Mouse (Mus musculus) kidney, adult 2 months (tissue): ENCODE measurements around the gene Psmb7. TPM values are rescaled to one million over a fixed set of nuclear protein-coding genes. Genes with fewer than 3 reads are reported as not detected.

Experiments used
- DNase-seq: peaks from one replicate; pipeline ENCODE4 v3.0.0; 2021
- H3K27ac ChIP-seq: fragments of 200-500 bp; 2 replicates; pipeline ENCODE4 v1.5.1; 2012; ENCODE audit warnings: low read depth, low read length, control low read depth, inconsistent platforms; ENCODE audit not compliant: insufficient read depth
- H3K27me3 ChIP-seq: fragments of 200-500 bp; replicated peaks from 2 replicates; pipeline ENCODE4 v1.6.1; 2012; ENCODE audit warnings: mild to moderate bottlenecking, moderate library complexity, low read length, inconsistent platforms; ENCODE audit not compliant: control insufficient read depth, insufficient read depth
- H3K36me3 ChIP-seq: fragments of 200-500 bp; 2 replicates; pipeline ENCODE4 v1.6.1; 2012; ENCODE audit warnings: mild to moderate bottlenecking, moderate library complexity, low read length, inconsistent platforms; ENCODE audit not compliant: control insufficient read depth, insufficient read depth
- H3K4me1 ChIP-seq: fragments of 200-500 bp; 2 replicates; pipeline ENCODE4 v1.6.1; 2011; ENCODE audit warnings: low read length; ENCODE audit not compliant: control insufficient read depth, insufficient read depth
- H3K4me3 ChIP-seq: fragments of 200-500 bp; 2 replicates; pipeline ENCODE4 v1.5.1; 2011; ENCODE audit warnings: mild to moderate bottlenecking, low read depth, low read length, control low read depth; ENCODE audit not compliant: insufficient read depth
- CTCF ChIP-seq: fragments of 200-500 bp; conservative IDR thresholded peaks from 2 replicates; pipeline ENCODE4 v1.5.1; 2011; ENCODE audit warnings: low read depth, mild to moderate bottlenecking, control low read depth, low read length, moderate library complexity, mixed read lengths; ENCODE audit not compliant: insufficient read depth, insufficient read length
- POLR2A ChIP-seq: fragments of 200-500 bp; IDR thresholded peaks from one replicate; pipeline ENCODE4 v1.6.1; 2011; ENCODE audit warnings: low read depth, low read length, control low read depth
- WGBS: fragments of 180-500 bp; shearing (Covaris S2); methylation state at CpG from one replicate; pipeline ENCODE4 v1.1.7; 2018; 5-methylcytosine and 5-hydroxymethylcytosine counted together
- polyA plus RNA-seq: library from polyadenylated mRNA; depleted of rRNA; stranded (reverse); fragments of >200 nt; gene quantifications from 2 replicates; pipeline ENCODE4 v1.2.3, GENCODE M21; 2012

Psmb7 gene
- polyA plus RNA-seq, 1 experiment, result 136 TPM

DNA sequence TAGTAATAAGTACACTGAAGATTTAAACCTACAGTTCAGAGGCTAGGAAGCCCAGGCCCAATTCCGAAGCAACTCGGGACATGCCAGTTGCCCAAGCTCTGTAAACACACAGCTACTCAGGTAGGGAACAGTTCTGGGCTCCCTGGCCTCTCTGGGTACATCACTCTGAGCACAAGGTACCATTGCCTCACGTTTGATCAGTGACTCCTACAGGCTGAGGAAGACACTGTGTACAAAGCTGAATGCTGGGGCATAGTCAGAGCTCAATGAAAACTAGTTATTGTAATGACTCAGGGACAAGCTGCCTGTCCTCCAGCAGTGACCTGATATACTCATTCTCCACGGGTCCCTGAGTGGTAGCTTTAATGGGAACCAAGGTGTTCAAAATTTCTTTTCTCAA is 22.8 kb downstream of the Psmb7 start:
- Histone ChIP-seq H3K36me3 (no peaks in the 10 kb centered on the region; the same call in 1 of the 2 replicates), H3K27ac (no peak overlapping the region), H3K27me3 (no peaks in the 10 kb centered on the region), H3K4me1 (peaks cover 14% of the 10 kb centered on the region), H3K4me3 (no peak overlapping the region)
- no peak for DNase-seq
- 80% methylated on average over 4 of the region's 4 CpGs for WGBS
- TF ChIP-seq CTCF (no peak), POLR2A (no peak)

DNA sequence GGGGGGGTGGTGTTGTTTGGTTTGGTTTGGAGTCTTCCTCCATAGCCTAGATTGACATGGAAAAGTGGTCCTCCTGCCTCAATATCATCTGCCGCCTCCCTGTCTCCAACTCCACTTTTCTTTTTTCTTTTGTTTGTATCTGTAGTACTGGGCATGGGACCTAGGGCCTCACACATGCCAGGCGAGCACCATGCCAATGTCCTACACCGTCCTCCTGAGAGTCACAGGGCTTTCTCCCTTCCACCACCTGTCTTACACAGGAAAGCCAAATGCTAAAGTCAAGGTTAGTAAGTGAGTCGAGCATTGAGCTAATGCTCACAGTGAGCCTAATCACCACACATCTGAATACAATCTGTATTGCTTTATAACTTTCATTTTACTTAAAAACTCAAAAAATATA is 24.1 kb downstream of the Psmb7 start:
- Histone ChIP-seq H3K27ac (no peak overlapping the region), H3K4me1 (peaks cover 16% of the 10 kb centered on the region), H3K4me3 (no peak overlapping the region), H3K36me3 (no peaks in the 10 kb centered on the region; the same call in 1 of the 2 replicates), H3K27me3 (no peaks in the 10 kb centered on the region)
- WGBS, result 93% methylated on average over 4 of the region's 4 CpGs
- no peak for DNase-seq
- TF ChIP-seq CTCF, result no peak
- no peak for TF ChIP-seq POLR2A

GRCm38 (mm10) chr2:38616956-38617872 is 26.7 kb downstream of the Psmb7 start:
- Histone ChIP-seq H3K36me3 (no peaks in the 10 kb centered on the region; the same call in 1 of the 2 replicates), H3K27ac (no peak overlapping the region), H3K4me3 (no peak overlapping the region), H3K27me3 (no peaks in the 10 kb centered on the region), H3K4me1 (peaks cover 14% of the 10 kb centered on the region)
- 88% methylated on average over 5 of the region's 5 CpGs for WGBS
- no peak for DNase-seq
- TF ChIP-seq CTCF (no peak), POLR2A (no peak)

DNA sequence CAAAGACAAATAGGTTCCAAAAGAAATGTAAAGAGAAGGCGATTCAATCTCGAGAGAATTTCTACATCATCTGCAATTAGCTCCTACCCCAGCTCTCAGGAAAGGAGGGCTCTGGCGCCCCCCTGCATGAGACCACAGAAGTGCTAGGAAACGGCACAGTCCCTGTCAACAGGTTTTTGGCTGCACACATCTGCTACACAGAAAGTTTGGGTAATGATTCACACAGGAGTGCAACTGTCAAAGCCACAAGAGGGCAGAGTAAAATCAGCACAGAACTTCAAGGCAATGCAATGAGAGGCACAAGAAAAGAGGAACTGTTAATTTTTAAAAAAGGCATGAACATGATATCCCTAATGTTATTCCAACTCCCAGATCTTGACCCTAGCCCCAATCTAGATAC is 27.8 kb downstream of the Psmb7 start:
- DNase-seq, result peak; percentile 71
- Histone ChIP-seq H3K36me3 (no peaks in the 10 kb centered on the region; the same call in 1 of the 2 replicates), H3K27me3 (no peaks in the 10 kb centered on the region), H3K4me1 (peaks cover 9% of the 10 kb centered on the region), H3K27ac (no peak overlapping the region), H3K4me3 (no peak overlapping the region)
- WGBS, result 49% methylated on average over 4 of the region's 4 CpGs
- TF ChIP-seq CTCF, result peak; percentile 44
- TF ChIP-seq POLR2A, result no peak

DNA sequence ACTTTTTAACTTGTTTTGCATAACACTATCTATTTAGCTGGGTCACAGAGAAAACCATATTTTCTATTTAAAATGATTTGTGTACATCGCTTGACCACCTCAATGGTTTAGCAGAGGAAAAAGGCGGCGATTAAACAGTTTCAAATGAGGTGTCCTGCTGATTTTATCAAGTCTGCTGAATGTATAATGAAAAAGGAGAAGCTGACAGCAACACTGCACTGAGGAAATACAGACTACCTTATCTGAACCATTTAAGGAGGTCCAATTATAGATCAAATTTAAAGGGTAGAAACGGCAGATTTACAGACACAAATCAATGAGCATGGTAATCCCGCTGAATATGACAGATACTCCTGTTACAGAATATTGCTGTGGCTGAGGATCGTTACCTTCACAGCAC is 29.4 kb downstream of the Psmb7 start:
- TF ChIP-seq POLR2A (no peak), CTCF (no peak)
- Histone ChIP-seq H3K4me1 (peaks cover 9% of the 10 kb centered on the region), H3K27ac (no peak overlapping the region), H3K27me3 (no peaks in the 10 kb centered on the region), H3K4me3 (no peak overlapping the region), H3K36me3 (no peaks in the 10 kb centered on the region; the same call in 1 of the 2 replicates)
- 82% methylated on average over 6 of the region's 6 CpGs for WGBS
- no peak for DNase-seq

- WGBS, result 82% methylated on average over 3 of the region's 3 CpGs
- H3K36me3 ChIP-seq, result no peaks in the 10 kb centered on the region; the same call in 1 of the 2 replicates
- DNase-seq, result no peak
- no peaks in the 10 kb centered on the region for H3K27me3 ChIP-seq
- H3K4me1 ChIP-seq, result peaks cover 11% of the 10 kb centered on the region
- no peak overlapping the region for H3K27ac ChIP-seq
- TF ChIP-seq POLR2A, result no peak
- no peak for TF ChIP-seq CTCF
- H3K4me3 ChIP-seq, result no peak overlapping the region
These were observed 30.3 kb downstream of the Psmb7 start for GRCm38 (mm10) chr2:38613576-38613975.

DNA sequence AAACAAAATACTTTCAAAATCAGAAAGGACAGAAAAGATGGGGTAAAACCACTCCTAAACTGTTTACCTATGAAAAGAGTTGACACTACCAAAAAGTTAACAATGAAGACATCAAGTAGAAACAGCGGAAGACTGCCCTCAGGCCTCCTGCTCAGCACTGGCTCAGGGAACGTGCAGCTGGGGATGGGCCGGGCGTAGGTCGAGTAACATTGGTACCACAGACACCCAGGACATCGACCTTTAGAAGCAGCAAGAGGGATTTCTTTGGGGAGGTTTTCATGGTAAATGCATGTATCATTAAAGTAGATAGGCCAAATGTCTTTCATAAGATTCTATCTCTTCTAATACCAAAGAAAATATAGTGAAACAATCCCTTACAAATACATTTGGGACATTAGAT is 31.3 kb downstream of the Psmb7 start:
- DNase-seq, result no peak
- Histone ChIP-seq H3K4me3 (no peak overlapping the region), H3K4me1 (peaks cover 14% of the 10 kb centered on the region), H3K27me3 (no peaks in the 10 kb centered on the region), H3K36me3 (no peaks in the 10 kb centered on the region; the same call in 1 of the 2 replicates), H3K27ac (no peak overlapping the region)
- no peak for TF ChIP-seq POLR2A
- TF ChIP-seq CTCF, result no peak
- 82% methylated on average over 6 of the region's 6 CpGs for WGBS

DNA sequence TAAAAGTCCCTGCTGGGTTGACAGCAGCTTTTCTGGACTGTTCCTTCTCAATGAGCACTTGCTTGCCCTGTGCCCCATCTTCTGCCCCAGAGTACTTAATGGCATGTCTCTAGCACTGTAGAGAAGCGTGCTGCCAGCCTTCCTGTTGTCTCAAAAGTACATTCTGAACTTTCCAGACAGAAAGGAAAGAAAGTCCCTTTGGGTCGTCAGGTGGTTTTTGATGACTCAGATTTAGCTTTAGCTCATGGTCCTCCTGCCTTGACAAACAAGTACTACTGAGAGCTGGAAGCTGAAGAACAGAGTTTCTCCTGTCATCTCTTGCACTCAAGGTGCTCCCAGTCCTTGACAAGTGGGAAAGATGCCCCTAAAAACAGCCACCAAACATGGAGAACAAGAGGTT is 33.7 kb downstream of the Psmb7 start:
- WGBS, result 70% methylated on average over 2 of the region's 2 CpGs
- Histone ChIP-seq H3K4me1 (peaks cover 8% of the 10 kb centered on the region), H3K27me3 (no peaks in the 10 kb centered on the region), H3K4me3 (no peak overlapping the region), H3K27ac (no peak overlapping the region), H3K36me3 (no peaks in the 10 kb centered on the region; the same call in 1 of the 2 replicates)
- TF ChIP-seq CTCF (no peak), POLR2A (no peak)
- no peak for DNase-seq
